In genomic region chrX:162552383-162552782, GRCm38 (mm10) we compare ENCODE assay signal across 16 mouse cellular contexts.
DNase-seq lines count a peak whose midpoint lies in the region; ATAC-seq and TF ChIP-seq lines count a peak whose summit lies in the region.
"Had no signal": no experiment of that assay in that cellular context is flagged by ENCODE, and none has a peak within 500 bp of the region (broad histone marks: within the 10 kb centered on the region; RNA-seq: fewer than 3 reads in every experiment).

No protein-coding gene starts in this region.

- no peak overlapping the region for H3K4me2 ChIP-seq in kidney, embryonic 15.5 days
- H3K4me2 ChIP-seq in midbrain, embryonic 15.5 days: no peak overlapping the region
- H3K4me2 ChIP-seq in liver, postnatal 0 days (ENCODE audit: low read depth, low read length): no peak overlapping the region
- H3K4me2 ChIP-seq: limb, embryonic 13.5 days had no signal

- DNase-seq in kidney, postnatal 14 days: peak; percentile 5
- peak; percentile 27 for DNase-seq in MN1 (ENCODE audit: low spot score)
- DNase-seq in brain, adult 2 months (ENCODE audit: low read depth, low spot score): peak; percentile 24
- no peak for DNase-seq in liver, postnatal 0 days
- DNase-seq in spleen, adult 18-20 months: no peak
- DNase-seq: cerebellum, adult 2 months; gastrocnemius, postnatal 25 days; lung, postnatal 14 days; right cerebral cortex, postnatal 14 days had no signal

- H3K27me3 ChIP-seq in kidney, embryonic 15.5 days: peaks cover 65% of the 10 kb centered on the region
- H3K27me3 ChIP-seq in midbrain, embryonic 15.5 days (replicated peaks): peaks cover 13% of the 10 kb centered on the region
- H3K27me3 ChIP-seq in liver, postnatal 0 days (ENCODE audit: insufficient read depth, low read length): no peaks in the 10 kb centered on the region

- H3K27ac ChIP-seq in kidney, embryonic 15.5 days: no peak overlapping the region
- H3K27ac ChIP-seq in midbrain, embryonic 15.5 days: peak overlapping the region; percentile 29; the same call in 1 of the 2 replicates
- H3K27ac ChIP-seq in liver, postnatal 0 days (ENCODE audit: low read depth): no peak overlapping the region
- H3K27ac ChIP-seq: limb, embryonic 13.5 days; liver, embryonic 14.5 days had no signal

- H3K9me3 ChIP-seq in kidney, embryonic 15.5 days (replicated peaks): no peaks in the 10 kb centered on the region
- no peaks in the 10 kb centered on the region for H3K9me3 ChIP-seq in midbrain, embryonic 15.5 days
- H3K9me3 ChIP-seq in liver, postnatal 0 days (ENCODE audit: low read length): no peaks in the 10 kb centered on the region
- H3K9me3 ChIP-seq: G1E; limb, embryonic 13.5 days; megakaryocyte, embryonic 14.5 days had no signal

- H3K4me1 ChIP-seq in kidney, embryonic 15.5 days: no peaks in the 10 kb centered on the region
- H3K4me1 ChIP-seq in midbrain, embryonic 15.5 days: no peaks in the 10 kb centered on the region
- no peaks in the 10 kb centered on the region for H3K4me1 ChIP-seq in liver, postnatal 0 days (ENCODE audit: insufficient read depth)
- H3K4me1 ChIP-seq: limb, embryonic 13.5 days; megakaryocyte, embryonic 14.5 days had no signal

- H3K4me3 ChIP-seq in kidney, embryonic 15.5 days (replicated peaks): no peak overlapping the region
- no peak overlapping the region for H3K4me3 ChIP-seq in midbrain, embryonic 15.5 days
- no peak overlapping the region for H3K4me3 ChIP-seq in liver, postnatal 0 days (ENCODE audit: low read depth, low read length)
- H3K4me3 ChIP-seq: limb, embryonic 13.5 days; megakaryocyte, embryonic 14.5 days had no signal

- TF ChIP-seq CTCF in liver, postnatal 0 days (IDR thresholded peaks at IDR 0.05; ENCODE audit: low read depth): no peak

- H3K9ac ChIP-seq in kidney, embryonic 15.5 days: no peak overlapping the region
- no peak overlapping the region for H3K9ac ChIP-seq in midbrain, embryonic 15.5 days
- no peak overlapping the region for H3K9ac ChIP-seq in liver, postnatal 0 days (replicated peaks)
- H3K9ac ChIP-seq: limb, embryonic 13.5 days; liver, embryonic 14.5 days had no signal

- H3K36me3 ChIP-seq in kidney, embryonic 15.5 days: no peaks in the 10 kb centered on the region
- no peaks in the 10 kb centered on the region for H3K36me3 ChIP-seq in midbrain, embryonic 15.5 days (replicated peaks)
- no peaks in the 10 kb centered on the region for H3K36me3 ChIP-seq in liver, postnatal 0 days (replicated peaks; ENCODE audit: insufficient read depth, low read length)
- H3K36me3 ChIP-seq: limb, embryonic 13.5 days had no signal

- WGBS in kidney, embryonic 15.5 days: 45% methylated on average over 8 of the region's 8 CpGs
- 43% methylated on average over 8 of the region's 8 CpGs for WGBS in midbrain, embryonic 15.5 days
- WGBS in liver, postnatal 0 days (ENCODE audit: insufficient replicate concordance): 63% methylated on average over 8 of the region's 8 CpGs

- TF ChIP-seq EP300 in liver, postnatal 0 days (IDR thresholded peaks at IDR 0.05; ENCODE audit: low read depth): no peak

- ATAC-seq in kidney, embryonic 15.5 days (replicated peaks; ENCODE audit: low FRiP score): no peak
- no peak for ATAC-seq in midbrain, embryonic 15.5 days (replicated peaks)
- no peak for ATAC-seq in liver, postnatal 0 days
- ATAC-seq: CD4-positive, CD25-positive, alpha-beta regulatory T cell, adult 4 months had no signal

Comparison
In these comparisons a context has a peak if more than half of its experiments do, and no peak if none do; other contexts are left out.
1. DNase-seq: peak in kidney, postnatal 14 days (single experiment), MN1 (single experiment) and brain, adult 2 months (single experiment); none in liver, postnatal 0 days (single experiment) and spleen, adult 18-20 months (0 of 2).